Mouse (Mus musculus): ENCODE measurements around the gene Ube3b. TPM values are rescaled to one million over a fixed set of nuclear protein-coding genes. Genes with fewer than 3 reads are reported as not detected.

Ube3b gene
- polyA plus RNA-seq, 1 experiment from 2014 or later = 19.4 TPM

DNA sequence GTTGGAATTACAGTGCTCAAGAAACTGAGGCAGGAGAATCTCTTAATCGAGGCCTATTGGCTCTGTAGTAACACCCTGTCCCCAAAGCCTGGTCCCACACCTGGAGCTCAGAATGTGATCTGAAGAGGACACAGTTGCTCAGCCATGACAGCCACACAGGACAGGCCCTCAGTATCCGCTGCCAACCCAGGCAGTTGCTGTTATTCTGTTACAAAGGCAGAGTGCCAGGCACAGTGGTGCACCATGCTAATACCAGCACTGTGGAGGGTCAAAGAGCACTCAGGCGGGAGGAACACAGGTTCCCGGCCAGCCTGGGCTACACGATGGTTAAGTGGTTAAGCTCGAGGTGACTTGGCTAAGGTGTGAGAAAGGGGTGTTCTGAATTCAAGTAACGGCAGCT is 49.4 kb downstream of the Ube3b start:
- Histone ChIP-seq H3K4me2 (replicated peaks; ENCODE audit: low read depth) (no peak overlapping the region), H3K4me1 (replicated peaks; ENCODE audit: control insufficient read depth, insufficient read depth) (no peaks in the 10 kb centered on the region), H3K27ac (replicated peaks) (no peak overlapping the region), H3K9me3 (ENCODE audit: control insufficient read depth, low read length) (no peaks in the 10 kb centered on the region), H3K9ac (ENCODE audit: low read length) (no peak overlapping the region), H3K27me3 (ENCODE audit: control insufficient read depth, insufficient read depth, low read length) (no peaks in the 10 kb centered on the region), H3K36me3 (ENCODE audit: control insufficient read depth, insufficient read depth, low read length) (no peaks in the 10 kb centered on the region), H3K4me3 (ENCODE audit: low read depth, low read length) (no peak overlapping the region)
- no peak for DNase-seq (ENCODE audit: low spot score)
- 78% methylated on average over 7 of the region's 7 CpGs for WGBS
- TF ChIP-seq EP300 (optimal IDR thresholded peaks at IDR 0.05) = no peak
- no peak for TF ChIP-seq CTCF (IDR thresholded peaks at IDR 0.05; ENCODE audit: low read depth)
- no peak; the same call in 1 of the 2 replicates for ATAC-seq (ENCODE audit: low FRiP score, low TSS enrichment)

DNA sequence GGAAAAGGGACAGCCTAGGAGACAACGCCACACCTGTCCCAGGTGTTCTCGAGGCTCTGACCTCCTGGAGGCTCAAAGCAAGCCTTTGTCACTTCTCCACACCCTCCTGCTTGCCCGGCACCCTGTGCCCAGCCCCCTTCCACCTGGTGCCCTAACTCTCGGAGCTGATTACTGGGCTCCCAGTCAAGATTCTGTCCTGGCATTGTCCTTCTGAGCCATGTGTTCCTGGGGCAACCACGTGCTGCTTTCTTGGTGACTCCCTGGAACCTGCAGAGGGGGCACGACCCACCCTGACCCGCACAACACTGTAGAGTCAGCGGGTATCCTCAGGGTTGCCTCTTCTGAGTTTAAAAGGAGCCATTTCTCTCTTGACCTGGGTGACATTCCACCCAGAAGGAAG is 54.0 kb downstream of the Ube3b start:
- no peaks in the 10 kb centered on the region for H3K4me1 ChIP-seq (replicated peaks; ENCODE audit: control insufficient read depth, insufficient read depth)
- no peaks in the 10 kb centered on the region for H3K9me3 ChIP-seq (ENCODE audit: control insufficient read depth, low read length)
- WGBS = 83% methylated on average over 8 of the region's 8 CpGs
- H3K36me3 ChIP-seq (ENCODE audit: control insufficient read depth, insufficient read depth, low read length) = peaks cover 3% of the 10 kb centered on the region; the same call in 1 of the 2 replicates
- H3K9ac ChIP-seq (ENCODE audit: low read length) = no peak overlapping the region
- H3K27ac ChIP-seq (replicated peaks) = no peak overlapping the region
- DNase-seq (ENCODE audit: low spot score) (no peak), ATAC-seq (ENCODE audit: low FRiP score, low TSS enrichment) (no peak)
- no peak overlapping the region for H3K4me3 ChIP-seq (ENCODE audit: low read depth, low read length)
- TF ChIP-seq EP300 (optimal IDR thresholded peaks at IDR 0.05) (no peak), CTCF (IDR thresholded peaks at IDR 0.05; ENCODE audit: low read depth) (no peak)
- no peak overlapping the region for H3K4me2 ChIP-seq (replicated peaks; ENCODE audit: low read depth)
- no peaks in the 10 kb centered on the region for H3K27me3 ChIP-seq (ENCODE audit: control insufficient read depth, insufficient read depth, low read length)

DNA sequence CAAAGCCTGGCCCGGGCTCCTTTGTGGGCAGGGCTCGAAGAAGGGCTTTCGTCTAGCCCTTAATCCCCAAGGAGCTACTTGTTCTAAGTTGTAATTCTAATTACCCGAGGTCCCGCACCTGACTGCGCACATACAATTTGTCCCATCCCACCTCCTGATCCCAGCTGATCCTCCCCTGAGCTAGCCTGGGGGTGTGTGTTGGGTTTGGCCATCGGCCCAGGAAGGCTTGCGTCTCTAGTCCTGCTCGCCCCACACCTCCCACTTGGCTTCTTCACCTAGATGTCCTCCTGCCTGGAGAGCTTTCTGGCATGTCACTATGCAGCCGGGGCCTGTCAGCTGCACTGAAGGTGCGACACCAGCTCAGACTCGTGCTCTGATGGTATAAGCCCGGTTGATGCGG is 55.2 kb downstream of the Ube3b start:
- Histone ChIP-seq H3K4me1 (replicated peaks; ENCODE audit: control insufficient read depth, insufficient read depth) (no peaks in the 10 kb centered on the region), H3K9ac (ENCODE audit: low read length) (no peak overlapping the region), H3K27me3 (ENCODE audit: control insufficient read depth, insufficient read depth, low read length) (no peaks in the 10 kb centered on the region), H3K9me3 (ENCODE audit: control insufficient read depth, low read length) (no peaks in the 10 kb centered on the region), H3K4me3 (ENCODE audit: low read depth, low read length) (no peak overlapping the region), H3K27ac (replicated peaks) (no peak overlapping the region), H3K36me3 (ENCODE audit: control insufficient read depth, insufficient read depth, low read length) (peaks cover 3% of the 10 kb centered on the region; the same call in 1 of the 2 replicates), H3K4me2 (replicated peaks; ENCODE audit: low read depth) (no peak overlapping the region)
- 87% methylated on average over 14 of the region's 14 CpGs for WGBS
- TF ChIP-seq EP300 (optimal IDR thresholded peaks at IDR 0.05) (no peak), CTCF (IDR thresholded peaks at IDR 0.05; ENCODE audit: low read depth) (no peak)
- DNase-seq (ENCODE audit: low spot score) (no peak), ATAC-seq (ENCODE audit: low FRiP score, low TSS enrichment) (no peak)

DNA sequence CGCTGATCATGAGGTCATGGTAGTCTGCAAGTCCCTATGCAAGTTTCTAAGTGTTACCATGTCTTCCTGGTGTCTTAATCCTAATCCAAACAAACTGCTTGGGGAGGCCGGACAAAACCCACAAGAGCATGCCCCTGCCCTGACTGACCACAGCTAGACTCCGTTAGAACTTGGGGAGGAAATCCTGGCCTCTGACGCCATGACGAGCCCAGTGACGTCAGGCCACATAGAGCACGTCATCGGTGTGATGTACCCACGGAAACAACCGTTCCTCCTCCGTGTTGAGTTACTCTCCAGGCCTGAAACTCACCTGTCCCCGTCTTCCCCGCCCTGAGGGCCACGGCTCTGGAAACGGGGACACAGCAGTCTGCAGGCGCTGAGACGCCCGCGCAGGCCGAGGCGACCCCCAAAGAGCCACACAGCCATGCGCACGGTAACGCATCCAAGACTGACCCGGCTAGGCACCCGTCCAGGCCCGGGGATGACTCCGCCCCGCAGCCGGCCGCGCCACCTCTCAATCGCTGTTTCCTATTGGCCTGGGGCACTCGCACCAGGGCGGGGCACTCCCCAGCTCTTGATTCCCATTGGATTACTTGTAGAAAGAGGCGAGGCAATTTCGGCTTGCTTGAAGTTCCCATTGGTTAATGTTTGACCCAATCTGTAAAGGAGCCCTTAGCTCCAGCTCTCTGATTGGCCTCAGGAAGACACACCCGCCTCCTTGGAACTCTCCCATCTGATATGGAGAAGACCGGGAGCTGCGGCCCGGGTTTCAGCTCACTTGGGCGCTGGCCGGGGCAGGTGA is 63.4 kb downstream of the Ube3b start, which contains the start of the genes Mmab and Mvk:
Gene Mmab (minus strand): TSS at position 495 of the 802 bp plus-strand sequence.
Gene Mvk (plus strand): TSS at position 704 of the 802 bp plus-strand sequence.
- no peaks in the 10 kb centered on the region for H3K9me3 ChIP-seq (ENCODE audit: control insufficient read depth, low read length)
- 0 out of 2 replicates have a peak, but pooled peaks cover 2% of the 10 kb centered on the region for H3K36me3 ChIP-seq (ENCODE audit: control insufficient read depth, insufficient read depth, low read length)
- peak; percentile 98 for ATAC-seq (ENCODE audit: low FRiP score, low TSS enrichment)
- no peaks in the 10 kb centered on the region for H3K27me3 ChIP-seq (ENCODE audit: control insufficient read depth, insufficient read depth, low read length)
- peak within 1 kb of the TSS; percentile 75 for H3K4me2 ChIP-seq (replicated peaks; ENCODE audit: low read depth)
- H3K4me1 ChIP-seq (replicated peaks; ENCODE audit: control insufficient read depth, insufficient read depth) = 0 out of 2 replicates have a peak, but pooled peaks cover 2% of the 10 kb centered on the region
- H3K27ac ChIP-seq (replicated peaks) = peak within 1 kb of the TSS; percentile 73
- H3K9ac ChIP-seq (ENCODE audit: low read length) = peak within 1 kb of the TSS; percentile 62
- under 1% methylated on average over 43 of the region's 43 CpGs for WGBS
- DNase-seq (ENCODE audit: low spot score) = peak; percentile 97
- TF ChIP-seq CTCF (IDR thresholded peaks at IDR 0.05; ENCODE audit: low read depth) (no peak), EP300 (optimal IDR thresholded peaks at IDR 0.05) (peak; percentile 64)
- H3K4me3 ChIP-seq (ENCODE audit: low read depth, low read length) = peak within 1 kb of the TSS; percentile 81

DNA sequence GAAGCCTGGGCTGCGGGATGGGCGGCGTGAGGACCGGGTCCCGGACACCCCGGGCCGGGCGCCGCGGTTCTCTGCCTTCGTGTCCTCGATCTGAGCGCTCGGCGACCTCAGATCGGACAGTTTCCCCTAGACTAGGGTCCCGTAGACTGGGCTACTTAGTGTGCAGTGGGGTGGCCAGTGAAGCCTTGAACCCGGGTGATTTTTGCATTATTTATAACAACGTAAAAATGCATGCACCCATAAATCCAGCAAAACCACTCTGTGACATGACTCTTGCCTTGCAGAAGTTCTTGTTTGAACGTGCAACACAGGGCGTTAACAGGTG is 63.9 kb downstream of the Ube3b start:
- WGBS = under 1% methylated on average over 21 of the region's 21 CpGs
- peak overlapping the region; percentile 69 for H3K27ac ChIP-seq (replicated peaks)

DNA sequence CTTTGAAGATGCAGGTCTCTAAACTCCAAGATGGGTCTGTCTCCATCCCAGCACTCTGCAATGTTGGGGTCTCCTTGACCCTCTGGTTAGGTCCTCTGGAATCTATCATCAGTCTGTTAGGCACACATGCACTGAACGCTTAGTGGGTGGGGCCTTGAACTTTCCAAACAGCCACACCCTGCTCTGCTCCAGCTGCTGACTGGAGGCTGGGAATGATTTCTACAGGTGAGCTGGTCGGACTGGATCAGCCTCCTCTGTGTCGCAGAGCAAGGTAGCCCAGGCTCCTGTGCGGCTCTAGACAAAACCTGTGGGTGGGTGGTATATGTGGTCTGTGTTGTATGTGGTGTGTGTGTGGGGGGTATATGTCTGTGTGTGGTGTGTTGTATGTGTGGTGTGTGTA is 68.6 kb downstream of the Ube3b start:
- TF ChIP-seq CTCF (IDR thresholded peaks at IDR 0.05; ENCODE audit: low read depth) (no peak), EP300 (optimal IDR thresholded peaks at IDR 0.05) (no peak)
- H3K27ac ChIP-seq (replicated peaks) = no peak overlapping the region
- DNase-seq (ENCODE audit: low spot score) (peak; percentile 78), ATAC-seq (ENCODE audit: low FRiP score, low TSS enrichment) (peak; percentile 63; the same call in 1 of the 2 replicates)
- 61% methylated on average over 4 of the region's 4 CpGs for WGBS
- H3K9me3 ChIP-seq (ENCODE audit: control insufficient read depth, low read length) = no peaks in the 10 kb centered on the region
- no peaks in the 10 kb centered on the region for H3K4me1 ChIP-seq (replicated peaks; ENCODE audit: control insufficient read depth, insufficient read depth)
- H3K27me3 ChIP-seq (ENCODE audit: control insufficient read depth, insufficient read depth, low read length) = no peaks in the 10 kb centered on the region
- no peak overlapping the region for H3K9ac ChIP-seq (ENCODE audit: low read length)
- peaks cover 7% of the 10 kb centered on the region for H3K36me3 ChIP-seq (ENCODE audit: control insufficient read depth, insufficient read depth, low read length)
- no peak overlapping the region for H3K4me3 ChIP-seq (ENCODE audit: low read depth, low read length)
- H3K4me2 ChIP-seq (replicated peaks; ENCODE audit: low read depth) = no peak overlapping the region

More for the DNA sequence above, 63.9 kb downstream of the Ube3b start:
- Histone ChIP-seq H3K36me3 (ENCODE audit: control insufficient read depth, insufficient read depth, low read length) (0 out of 2 replicates have a peak, but pooled peaks cover 2% of the 10 kb centered on the region), H3K4me3 (ENCODE audit: low read depth, low read length) (peak overlapping the region; percentile 81), H3K9me3 (ENCODE audit: control insufficient read depth, low read length) (no peaks in the 10 kb centered on the region), H3K4me2 (replicated peaks; ENCODE audit: low read depth) (peak overlapping the region; percentile 75), H3K27me3 (ENCODE audit: control insufficient read depth, insufficient read depth, low read length) (no peaks in the 10 kb centered on the region), H3K9ac (ENCODE audit: low read length) (peak overlapping the region; percentile 62), H3K4me1 (replicated peaks; ENCODE audit: control insufficient read depth, insufficient read depth) (0 out of 2 replicates have a peak, but pooled peaks cover 2% of the 10 kb centered on the region)
- ATAC-seq (ENCODE audit: low FRiP score, low TSS enrichment) (no peak), DNase-seq (ENCODE audit: low spot score) (no peak)
- TF ChIP-seq EP300 (optimal IDR thresholded peaks at IDR 0.05) (no peak), CTCF (IDR thresholded peaks at IDR 0.05; ENCODE audit: low read depth) (no peak)

Measured in stomach, postnatal 0 days (tissue).